Mouse (Mus musculus) layer of hippocampus, postnatal 36 days (tissue): ENCODE results near the gene Chchd2. TPM values are rescaled to one million over a fixed set of nuclear protein-coding genes. Genes with fewer than 3 reads are reported as not detected.
"Not testable (repeated sequence)": the region's sequence is repeated elsewhere in the genome, so short reads cannot be mapped to it uniquely, and the experiment has no call there.

Experiments used
- DNase-seq, 2 experiments: peaks; one replicate each; pipeline ENCODE4 v3.0.0; 2022
- total RNA-seq, 2 experiments: library from RNA; stranded (reverse); gene quantifications; 2 replicates each; pipeline ENCODE4 v1.2.3; 2021

Chchd2 gene
- total RNA-seq: 100 to 1,000 TPM; 437 to 493 TPM

GRCm38 (mm10) chr5:129886911-129887636 is at the start of gene Chchd2:
Gene Chchd2, minus strand, starts transcription at chr5:129887470.
- DNase-seq: peak; percentile 92 to 93

DNA sequence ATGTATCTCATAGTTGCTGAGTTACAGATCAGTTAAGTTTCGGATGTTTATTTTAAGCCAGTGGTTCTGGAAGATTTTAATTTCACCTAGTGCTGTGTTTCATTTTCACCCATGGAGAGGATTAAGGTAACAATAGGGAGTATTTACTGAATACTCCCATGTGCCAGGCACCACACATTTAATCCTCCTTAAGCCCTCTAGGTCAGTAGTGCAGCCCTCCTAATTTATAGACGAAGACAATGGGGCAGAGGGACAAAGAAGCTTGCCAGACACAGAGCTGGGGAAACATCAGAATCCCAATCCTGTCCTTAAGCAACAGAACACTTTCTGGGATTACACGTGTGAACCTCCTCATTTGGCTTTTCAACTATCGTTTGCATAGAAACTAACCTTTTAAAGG is 49.7 kb upstream of the Chchd2 start:
- no peak for DNase-seq

GRCm38 (mm10) chr5:129929924-129930855 is 42.9 kb upstream of the Chchd2 start:
- no peak for DNase-seq

DNA sequence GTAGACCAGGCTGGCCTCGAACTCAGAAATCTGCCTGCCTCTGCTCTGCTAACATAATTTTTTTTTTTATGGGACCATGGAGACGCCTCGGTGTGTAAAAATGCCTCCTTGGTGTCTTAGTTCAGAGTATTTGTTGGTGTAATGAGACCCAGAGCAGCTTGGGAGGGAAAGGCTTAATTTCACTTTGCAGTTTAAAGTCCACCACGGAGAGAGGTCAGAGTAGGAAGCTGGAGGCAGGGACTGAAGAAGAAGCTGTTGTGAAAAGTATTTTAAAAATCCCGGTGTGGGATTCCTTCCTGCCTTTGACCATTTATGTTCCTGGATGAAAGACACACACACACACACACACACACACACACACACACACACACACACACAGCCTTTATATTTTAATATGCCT is 38.7 kb upstream of the Chchd2 start:
- DNase-seq: no peak

DNA sequence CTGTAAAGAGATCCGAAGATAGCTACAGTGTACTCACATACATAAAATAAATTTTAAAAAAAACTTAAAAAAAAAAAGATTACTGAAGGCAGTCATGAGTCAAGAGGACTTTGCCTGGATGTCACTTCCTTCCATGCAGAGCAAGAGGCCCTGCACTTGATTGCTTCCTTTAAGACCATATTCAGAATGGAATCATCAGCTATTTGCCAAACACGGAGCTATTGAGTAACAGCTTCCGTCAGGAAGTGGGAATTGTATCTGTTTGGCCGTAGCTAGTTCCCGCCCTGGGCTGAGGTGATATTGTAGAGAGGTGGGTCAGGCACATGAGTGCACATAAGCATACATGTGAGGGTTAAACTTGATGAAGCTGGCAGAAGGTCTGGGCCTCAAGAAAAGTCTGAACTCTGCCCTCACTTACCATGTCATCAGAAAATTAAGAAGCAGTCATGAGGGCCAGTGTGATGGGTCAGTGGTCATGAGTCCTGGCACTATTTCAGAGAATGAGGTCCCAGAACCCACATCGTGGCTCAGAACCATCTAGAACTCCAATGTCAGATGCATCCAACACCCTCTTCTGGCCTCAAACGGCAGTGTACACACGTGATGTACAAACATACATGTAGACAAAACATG is 37.7 kb upstream of the Chchd2 start:
- DNase-seq: no peak

- no peak for DNase-seq
Measured at GRCm38 (mm10) chr5:129921972-129922371, 34.7 kb upstream of the Chchd2 start.

GRCm38 (mm10) chr5:129919320-129919719 is 32.0 kb upstream of the Chchd2 start:
- DNase-seq: no peak

DNA sequence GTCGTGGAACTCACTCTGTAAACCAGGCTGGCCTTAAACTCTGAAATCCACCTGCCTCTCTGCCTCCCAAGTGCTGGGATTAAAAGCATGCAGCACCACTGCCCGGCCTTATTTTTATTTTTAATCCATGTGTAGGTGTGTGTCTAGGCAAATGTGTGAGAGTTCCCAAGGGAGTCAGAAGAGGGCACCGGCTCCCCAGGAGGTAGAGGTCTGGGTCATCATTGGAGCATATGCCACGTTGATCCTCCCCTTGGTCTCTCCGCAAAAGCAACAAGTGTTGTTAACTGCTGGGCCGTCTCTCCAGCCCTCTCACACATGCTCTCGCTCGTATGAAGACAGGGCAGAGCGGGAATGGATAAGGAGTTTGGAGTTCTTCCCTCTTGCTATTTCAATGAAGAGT is 31.5 kb upstream of the Chchd2 start:
- no peak for DNase-seq

DNA sequence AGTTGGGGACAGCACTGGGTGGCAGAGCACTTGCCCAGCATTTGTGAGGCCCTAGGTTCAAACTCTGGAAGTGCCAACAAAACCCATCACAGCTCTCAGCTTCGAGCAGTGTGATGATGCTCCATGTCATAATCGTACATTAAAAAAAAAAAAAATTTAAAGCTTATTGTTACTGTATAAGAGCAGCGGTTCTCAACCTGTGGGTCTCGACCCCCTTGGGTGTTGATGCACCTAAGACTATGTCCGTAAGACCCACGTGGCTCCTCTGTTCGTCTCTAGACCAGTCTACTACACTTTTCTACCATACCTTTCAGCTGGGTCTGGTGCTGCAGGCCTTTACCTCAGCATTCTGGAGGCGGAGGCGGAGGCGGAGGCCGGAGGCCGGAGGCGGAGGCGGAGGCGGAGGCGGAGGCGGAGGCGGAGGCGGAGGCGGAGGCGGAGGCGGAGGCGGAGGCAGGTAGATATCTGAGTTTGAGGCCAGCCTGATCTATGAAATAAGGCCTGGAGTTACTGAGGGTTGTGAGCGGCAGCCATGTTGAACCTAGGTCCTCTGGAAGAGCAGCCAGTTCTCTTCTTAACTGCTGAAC is 30.9 kb upstream of the Chchd2 start:
- no peak for DNase-seq

- not testable (repeated sequence) for DNase-seq
Measured at GRCm38 (mm10) chr5:129915491-129915890, 28.2 kb upstream of the Chchd2 start.

- DNase-seq: no peak
Measured at GRCm38 (mm10) chr5:129914024-129914423, 26.8 kb upstream of the Chchd2 start.

- no peak for DNase-seq
Measured at GRCm38 (mm10) chr5:129909591-129909990, 22.3 kb upstream of the Chchd2 start.

DNA sequence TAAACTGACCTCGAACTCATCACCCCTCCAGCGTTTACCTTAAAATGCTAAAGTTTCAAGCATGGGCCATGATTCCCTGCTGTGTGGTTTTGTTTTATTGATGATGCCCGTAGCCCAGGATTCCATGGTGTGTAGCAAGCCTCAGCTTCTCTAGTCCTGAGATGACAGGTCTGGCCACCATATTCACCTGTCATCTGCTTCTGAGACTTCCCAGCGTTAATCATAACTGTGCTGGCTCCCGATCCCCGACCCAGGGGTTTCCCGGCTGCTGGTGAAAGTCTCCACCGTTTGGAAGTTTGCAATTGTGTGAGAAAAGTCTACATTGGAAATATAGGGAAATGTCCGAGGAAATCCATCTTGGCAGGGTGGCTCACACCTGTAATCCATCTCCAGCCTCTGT is 21.9 kb upstream of the Chchd2 start:
- DNase-seq: no peak

- peak; percentile 82 to 84 for DNase-seq
Measured at GRCm38 (mm10) chr5:129908242-129908965, 21.1 kb upstream of the Chchd2 start, which contains the start of gene Nupr1l. Gene Nupr1l, plus strand, starts transcription at chr5:129908540.

GRCm38 (mm10) chr5:129907775-129908174 is 20.5 kb upstream of the Chchd2 start:
- DNase-seq: no peak

GRCm38 (mm10) chr5:129898449-129898848 is 11.2 kb upstream of the Chchd2 start, which contains the start of gene Phkg1:
Gene Phkg1, minus strand, starts transcription at chr5:129898549.
- DNase-seq: no peak

DNA sequence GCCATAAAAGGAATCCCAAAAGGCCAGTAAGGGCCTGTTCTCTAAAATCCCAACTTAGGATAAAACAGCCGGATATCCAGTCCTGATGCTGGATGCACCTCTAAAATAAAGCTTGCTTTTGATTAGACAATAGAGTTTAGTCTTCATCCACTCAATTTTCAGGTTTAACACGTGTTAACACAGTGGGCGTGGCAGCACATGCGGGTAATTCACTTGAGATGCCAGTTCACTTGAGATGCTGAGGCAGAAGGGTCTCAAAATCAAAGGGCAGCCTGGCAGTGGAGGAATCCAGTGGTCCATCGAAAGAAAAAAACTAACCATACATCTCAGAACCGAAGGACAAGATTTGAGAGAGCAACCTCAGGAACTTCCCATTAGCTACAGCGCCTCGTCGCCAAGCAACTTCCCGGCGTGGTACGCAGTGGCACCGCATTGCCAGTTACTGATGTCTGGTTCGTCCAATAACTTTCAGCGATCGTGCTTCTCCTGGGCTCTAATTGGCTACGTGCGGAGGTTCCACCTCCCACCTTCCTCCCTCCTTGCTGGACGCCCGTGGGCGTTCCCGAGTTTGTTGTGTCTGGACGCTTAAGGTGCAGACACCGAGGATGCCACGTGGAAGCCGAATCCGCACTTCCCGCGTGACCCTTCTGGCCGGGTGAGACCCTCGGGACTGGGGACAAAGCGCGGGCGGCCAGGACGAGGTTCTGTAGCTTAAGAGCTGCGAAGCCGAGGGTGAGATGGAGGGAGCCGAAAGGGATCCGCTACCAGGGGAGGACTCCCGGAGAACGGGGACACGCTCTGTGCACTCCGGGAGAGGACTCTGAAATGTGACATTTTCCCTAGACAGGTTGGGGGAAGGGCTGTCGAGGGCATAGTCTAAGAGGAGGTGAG is 8.2 kb upstream of the Chchd2 start, which contains the start of gene Zbed5:
Gene Zbed5 (plus strand): TSS at position 526 of the 891 bp plus-strand sequence.
- peak; percentile 85 to 87 for DNase-seq

GRCm38 (mm10) chr5:129890390-129890789 is 3.1 kb upstream of the Chchd2 start:
- DNase-seq: not testable (repeated sequence)

DNA sequence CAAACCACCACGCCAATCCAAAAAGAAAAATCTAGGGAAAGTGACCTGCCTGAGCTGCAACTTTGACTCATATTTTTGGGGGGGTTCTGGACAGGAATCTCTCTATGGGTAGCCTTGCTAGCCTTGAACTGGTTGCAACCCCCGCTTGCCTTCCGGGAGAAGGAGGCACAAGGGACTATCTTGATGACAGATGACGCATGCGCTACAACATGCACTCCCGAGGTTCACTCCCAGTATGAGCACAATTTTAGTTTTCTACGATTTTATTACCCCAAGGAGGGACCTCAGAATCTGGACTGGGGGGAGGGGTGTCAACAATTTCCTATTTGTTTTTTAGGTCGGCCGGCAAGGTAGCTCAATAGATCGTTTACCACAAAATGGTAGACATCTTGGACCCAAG is 999 bp downstream of the Chchd2 start:
- no peak for DNase-seq

DNA sequence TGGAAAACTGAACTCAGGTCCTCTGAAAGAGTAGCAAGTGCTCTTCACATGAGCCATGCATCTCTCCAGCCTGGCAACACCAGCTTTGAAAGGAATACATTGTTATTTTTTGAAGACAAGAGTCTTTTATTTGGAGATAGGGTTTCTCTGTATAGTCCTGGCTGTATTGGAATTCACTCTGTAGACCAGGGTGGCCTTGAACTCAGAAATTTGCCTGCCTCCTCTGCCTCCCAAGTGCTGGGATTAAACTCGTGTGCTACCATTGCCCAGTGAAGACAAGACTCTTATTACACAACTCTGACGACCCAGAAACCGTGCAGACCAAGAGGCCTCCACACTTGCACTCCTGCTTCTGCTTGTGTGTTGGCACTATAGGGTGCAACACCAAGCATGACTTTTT is 7.4 kb downstream of the Chchd2 start:
- no peak for DNase-seq

DNA sequence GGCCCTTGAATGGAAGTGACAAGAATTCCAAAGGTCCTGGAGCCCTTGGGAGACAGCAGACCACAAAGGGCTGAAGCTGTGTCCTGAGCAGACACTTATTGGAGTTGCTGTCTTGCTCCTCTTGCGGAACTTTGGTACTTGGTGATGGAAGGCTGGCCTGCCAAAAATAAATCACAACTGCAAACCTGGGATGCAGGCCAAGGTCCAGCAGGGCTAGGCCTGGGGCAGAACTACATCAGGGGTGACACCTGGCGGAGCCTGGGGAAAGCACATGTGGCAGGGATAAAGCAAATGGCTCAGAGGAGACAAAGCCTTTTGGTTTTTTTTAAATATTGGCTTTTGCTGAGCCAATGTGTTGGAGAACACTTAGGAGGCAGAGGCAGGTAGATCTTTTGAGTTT is 8.3 kb downstream of the Chchd2 start:
- peak; percentile 27 to 50 for DNase-seq
